Mouse (Mus musculus): Measurements from ENCODE around the gene Nr1d1. TPM values are rescaled to one million over a fixed set of nuclear protein-coding genes. Genes with fewer than 3 reads are reported as not detected.

The Nr1d1 gene
- total and polyA plus RNA-seq, 3 experiments: 0.17 to 1.4 (median 0.25) TPM

GRCm38 (mm10) chr11:98754621-98755181 is 20.4 kb downstream of the Nr1d1 start (continued):
- TF ChIP-seq ELF1 (IDR thresholded peaks at IDR 0.05; ENCODE audit: low read depth, low read length): peak; percentile 58; the same call in 1 of the 2 replicates
- TF ChIP-seq SIN3A (IDR thresholded peaks at IDR 0.05; ENCODE audit: low read length): no peak; the same call in 1 of the 2 replicates
- no peak for TF ChIP-seq POLR2AphosphoS2 (IDR thresholded peaks at IDR 0.05; ENCODE audit: low read depth, low read length)
- no peak for TF ChIP-seq ZKSCAN1 (IDR thresholded peaks at IDR 0.05; ENCODE audit: borderline replicate concordance, low read depth, low read length)
- TF ChIP-seq PAX5 (IDR thresholded peaks at IDR 0.05; ENCODE audit: low read length): no peak
- no peak for TF ChIP-seq JUND (conservative IDR thresholded peaks at IDR 0.05; ENCODE audit: low read depth, low read length)
- 0 out of 2 replicates have a peak, but pooled peaks have one; percentile 45 for TF ChIP-seq EP300 (IDR thresholded peaks at IDR 0.05; ENCODE audit: low read length)
- TF ChIP-seq CHD2 (IDR thresholded peaks at IDR 0.05; ENCODE audit: low read length): peak; percentile 98
- no peak for TF ChIP-seq JUN (IDR thresholded peaks at IDR 0.05; ENCODE audit: insufficient read depth, low read depth, low read length)
- TF ChIP-seq GABPA (IDR thresholded peaks at IDR 0.05; ENCODE audit: insufficient replicate concordance, low read depth, low read length): no peak
- TF ChIP-seq ZMIZ1 (IDR thresholded peaks at IDR 0.05; ENCODE audit: low read depth, low read length): no peak
- TF ChIP-seq MAFK (IDR thresholded peaks at IDR 0.05; ENCODE audit: insufficient replicate concordance, low read length): no peak
- no peak for TF ChIP-seq RCOR1 (conservative IDR thresholded peaks at IDR 0.05; ENCODE audit: low read depth, low read length)
- TF ChIP-seq ZNF384 (IDR thresholded peaks at IDR 0.05; ENCODE audit: low read depth, low read length): no peak
- TF ChIP-seq SMC3 (IDR thresholded peaks at IDR 0.05; ENCODE audit: low read depth, low read length): peak; percentile 95
- TF ChIP-seq TBP (conservative IDR thresholded peaks at IDR 0.05; ENCODE audit: low read depth, low read length): no peak
- TF ChIP-seq ZC3H11A (IDR thresholded peaks at IDR 0.05; ENCODE audit: low read depth, low read length): peak; percentile 13; the same call in 1 of the 2 replicates
- TF ChIP-seq TCF12 (IDR thresholded peaks at IDR 0.05; ENCODE audit: low read depth, low read length): peak; percentile 71

- 0 out of 2 replicates have a peak overlapping the region, but pooled peaks have one; percentile 9 for H3K4me2 ChIP-seq (ENCODE audit: insufficient read depth, low read depth, poor library complexity, severe bottlenecking)
- DNase-seq (ENCODE audit: extremely low read depth): peak; percentile 66
- in situ Hi-C loops (cut with MboI; ENCODE audit: low pct_ligation_motif_present, low pct_unique_long_range_greater_than_20kb, low sequenced_read_pairs) (no loop called here), dilution Hi-C loops (cut with MboI; ENCODE audit: extremely low pct_ligation_motif_present, extremely low pct_unique_long_range_greater_than_20kb, low sequenced_read_pairs) (no loop called here)
- H3K27ac ChIP-seq (ENCODE audit: insufficient read depth, low read depth): peak overlapping the region; percentile 29
- peaks cover 2% of the 10 kb centered on the region for H3K27me3 ChIP-seq (replicated peaks)
- no peaks in the 10 kb centered on the region for H3K9me3 ChIP-seq (replicated peaks; ENCODE audit: low read length)
- no peaks in the 10 kb centered on the region for H3K36me3 ChIP-seq (replicated peaks in 1 of 2; ENCODE audit: control insufficient read depth in 1 of 2, insufficient read depth in 1 of 2, low read length in 1 of 2)
- H3K79me2 ChIP-seq (replicated peaks; ENCODE audit: control insufficient read depth, extremely low read depth, insufficient read depth, poor library complexity, severe bottlenecking): no peaks in the 10 kb centered on the region
- H3K4me1 ChIP-seq (ENCODE audit: control insufficient read depth in 1 of 2, insufficient read depth in 2 of 2): peaks cover 28 to 56% of the 10 kb centered on the region in 2 experiments
- peak overlapping the region; percentile 32 to 51 (median 39) for H3K4me3 ChIP-seq (replicated peaks in 1 of 3; ENCODE audit: low read depth in 2 of 3, low read length in 2 of 3, poor library complexity in 1 of 3)
- no peak overlapping the region; the same call in 1 of the 2 replicates for H3K9ac ChIP-seq (ENCODE audit: insufficient read depth, low read depth)
- TF ChIP-seq USF1 (IDR thresholded peaks at IDR 0.05; ENCODE audit: low read depth, low read length): no peak
- TF ChIP-seq UBTF (IDR thresholded peaks at IDR 0.05; ENCODE audit: low read depth, low read length): no peak
- TF ChIP-seq MAX (IDR thresholded peaks at IDR 0.05; ENCODE audit: low read length): peak; percentile 60; the same call in 1 of the 2 replicates
- 0 out of 2 replicates have a peak, but pooled peaks have one; percentile 37 for TF ChIP-seq KAT2A (IDR thresholded peaks at IDR 0.05; ENCODE audit: insufficient replicate concordance, low read length)
- TF ChIP-seq IRF4 (IDR thresholded peaks at IDR 0.05; ENCODE audit: low read depth, low read length): 0 out of 2 replicates have a peak, but pooled peaks have one; percentile 33
- TF ChIP-seq ZKSCAN1 (IDR thresholded peaks at IDR 0.05; ENCODE audit: borderline replicate concordance, low read depth, low read length): no peak
- peak; percentile 33; the same call in 1 of the 2 replicates for TF ChIP-seq SIN3A (IDR thresholded peaks at IDR 0.05; ENCODE audit: low read length)
- peak; percentile 51 for TF ChIP-seq POLR2A (IDR thresholded peaks at IDR 0.05; ENCODE audit: low read depth, low read length)
- TF ChIP-seq ZMIZ1 (IDR thresholded peaks at IDR 0.05; ENCODE audit: low read depth, low read length): peak; percentile 48; the same call in 1 of the 2 replicates
- TF ChIP-seq ETS1 (conservative IDR thresholded peaks at IDR 0.05; ENCODE audit: low read depth, low read length): peak; percentile 41; the same call in 1 of the 2 replicates
- peak; percentile 67 for TF ChIP-seq CHD2 (IDR thresholded peaks at IDR 0.05; ENCODE audit: low read length)
- TF ChIP-seq ELF1 (IDR thresholded peaks at IDR 0.05; ENCODE audit: low read depth, low read length): peak; percentile 82
- TF ChIP-seq TCF12 (IDR thresholded peaks at IDR 0.05; ENCODE audit: low read depth, low read length): peak; percentile 53; the same call in 1 of the 2 replicates
- TF ChIP-seq TBP (conservative IDR thresholded peaks at IDR 0.05; ENCODE audit: low read depth, low read length): 0 out of 2 replicates have a peak, but pooled peaks have one; percentile 60
- 0 out of 2 replicates have a peak, but pooled peaks have one; percentile 22 for TF ChIP-seq BHLHE40 (IDR thresholded peaks at IDR 0.05; ENCODE audit: low read depth, low read length)
- no peak for TF ChIP-seq CTCF (conservative IDR thresholded peaks at IDR 0.05 in 1 of 2, IDR thresholded peaks at IDR 0.05 in 1 of 2; ENCODE audit: low read depth in 2 of 2, low read length in 2 of 2)
- TF ChIP-seq NELFE (IDR thresholded peaks at IDR 0.05; ENCODE audit: low read depth, low read length): peak; percentile 28; the same call in 1 of the 2 replicates
- peak; percentile 69; the same call in 1 of the 2 replicates for TF ChIP-seq MYC (IDR thresholded peaks at IDR 0.05; ENCODE audit: low read depth, low read length)
These were observed 20.9 kb downstream of the Nr1d1 start for GRCm38 (mm10) chr11:98754151-98754620.
